Mouse (Mus musculus) neutrophil, adult 65 days (primary cell): ENCODE measurements around the gene Olfr504. TPM values are rescaled to one million over a fixed set of nuclear protein-coding genes. Genes with fewer than 3 reads are reported as not detected.

Experiments
- total RNA-seq: library from RNA; stranded (reverse); gene quantifications from 2 replicates; pipeline ENCODE4 v1.2.4, GENCODE M21; 2023

The Olfr504 gene
- total RNA-seq, result not detected in 2 replicates

GRCm38 (mm10) chr7:108565693-108566092 lies at the start of gene Olfr504:
TSS of gene Olfr504 (minus strand) at chr7:108565793.

GRCm38 (mm10) chr7:108610487-108610886 lies 44.9 kb upstream of the Olfr504 start, which contains the start of gene Olfr506:
TSS of gene Olfr506 (plus strand) at chr7:108610787.

GRCm38 (mm10) chr7:108544227-108544626 lies 21.4 kb downstream of the Olfr504 start, which contains the start of gene Olfr503:
TSS of gene Olfr503 (plus strand) at chr7:108544527.

GRCm38 (mm10) chr7:108524965-108525364 lies 40.6 kb downstream of the Olfr504 start, which contains the start of gene Olfr502:
TSS of gene Olfr502 (minus strand) at chr7:108525065.

Other genes with a start within 250 kb of the Olfr504 start
- gene Olfr492, start 242.1 kb downstream of the Olfr504 start, total RNA-seq, result not detected in 2 replicates
- not detected in 2 replicates for gene Olfr493, start 218.8 kb downstream of the Olfr504 start, total RNA-seq
- gene Olfr494, start 200.5 kb downstream of the Olfr504 start, total RNA-seq, result not detected in 2 replicates
- not detected in 2 replicates for gene Olfr495, start 172.6 kb downstream of the Olfr504 start, total RNA-seq
- gene Olfr497, start 145.4 kb downstream of the Olfr504 start, total RNA-seq, result not detected in 2 replicates
- not detected in 2 replicates for gene Olfr498, start 100.5 kb downstream of the Olfr504 start, total RNA-seq
- gene Olfr502, start 40.7 kb downstream of the Olfr504 start, total RNA-seq, result not detected in 2 replicates
- gene Olfr503, start 21.3 kb downstream of the Olfr504 start, total RNA-seq, result not detected in 2 replicates
- not detected in 2 replicates for gene Olfr506, start 45.0 kb upstream of the Olfr504 start, total RNA-seq
- not detected in 2 replicates for gene Olfr507, start 56.0 kb upstream of the Olfr504 start, total RNA-seq
- gene Olfr508, start 64.2 kb upstream of the Olfr504 start, total RNA-seq, result not detected in 2 replicates
- not detected in 2 replicates for gene Olfr509, start 86.1 kb upstream of the Olfr504 start, total RNA-seq
- not detected in 2 replicates for gene Olfr510, start 100.6 kb upstream of the Olfr504 start, total RNA-seq
- not detected in 2 replicates for gene Olfr512, start 147.5 kb upstream of the Olfr504 start, total RNA-seq
- gene Olfr513, start 185.2 kb upstream of the Olfr504 start, total RNA-seq, result not detected in 2 replicates